Mouse (Mus musculus): ENCODE data around the gene Rnf215. TPM values are rescaled to one million over a fixed set of nuclear protein-coding genes. Genes with fewer than 3 reads are reported as not detected.
A peak's percentile ranks its signal among the peaks of the same experiment; 100 is the strongest.
"Not testable (repeated sequence)": the region's sequence is repeated elsewhere in the genome, so short reads cannot be mapped to it uniquely, and the experiment has no call there.

Gene Rnf215
- total and polyA plus RNA-seq, 2 experiments: 10.3 to 13.1 TPM

DNA sequence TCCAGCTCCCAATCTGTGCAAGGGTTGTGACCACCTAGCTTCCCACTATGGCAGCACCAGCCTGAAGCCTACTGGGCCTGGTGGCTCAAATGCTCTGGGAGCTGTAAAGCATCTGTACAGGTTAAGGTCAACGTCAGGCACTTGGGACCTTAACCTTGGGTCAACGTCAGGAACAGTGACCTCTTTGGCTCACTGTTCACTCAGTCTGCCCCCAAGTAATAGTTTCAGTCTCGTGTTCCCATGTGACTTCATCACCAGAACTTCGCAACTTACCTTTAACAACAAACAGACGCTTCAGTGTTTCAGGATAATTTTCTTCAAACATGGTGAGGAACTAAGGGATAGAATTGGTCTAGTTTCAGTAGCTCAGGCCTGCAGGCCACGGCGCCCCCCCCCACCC lies 26.3 kb upstream of the Rnf215 start:
- H3K27me3 ChIP-seq (ENCODE audit: control insufficient read depth, insufficient read depth, low read length): no peaks in the 10 kb centered on the region
- H3K36me3 ChIP-seq (ENCODE audit: control insufficient read depth, insufficient read depth, low read length): peaks cover 55% of the 10 kb centered on the region
- TF ChIP-seq CTCF (IDR thresholded peaks at IDR 0.05; ENCODE audit: low read depth, low read length) (no peak), POLR2A (IDR thresholded peaks at IDR 0.05; ENCODE audit: extremely low read depth, insufficient read depth, low read length) (no peak)
- WGBS: 33% methylated on average over 7 of the region's 7 CpGs
- peak overlapping the region; percentile 31; the same call in 1 of the 2 replicates for H3K9ac ChIP-seq (ENCODE audit: low read depth, low read length)
- H3K79me2 ChIP-seq (ENCODE audit: control insufficient read depth, insufficient read depth, low read length): no peaks in the 10 kb centered on the region
- H3K4me3 ChIP-seq (ENCODE audit: insufficient read depth, low read depth, low read length): no peak overlapping the region; the same call in 1 of the 2 replicates
- H3K27ac ChIP-seq (replicated peaks; ENCODE audit: insufficient read depth, low read depth, low read length): peak overlapping the region; percentile 51
- peak; percentile 93 for DNase-seq (ENCODE audit: extremely low read depth, low read depth, low spot score)
- peaks cover 41% of the 10 kb centered on the region for H3K4me1 ChIP-seq (ENCODE audit: control insufficient read depth, insufficient read depth, low read length)

DNA sequence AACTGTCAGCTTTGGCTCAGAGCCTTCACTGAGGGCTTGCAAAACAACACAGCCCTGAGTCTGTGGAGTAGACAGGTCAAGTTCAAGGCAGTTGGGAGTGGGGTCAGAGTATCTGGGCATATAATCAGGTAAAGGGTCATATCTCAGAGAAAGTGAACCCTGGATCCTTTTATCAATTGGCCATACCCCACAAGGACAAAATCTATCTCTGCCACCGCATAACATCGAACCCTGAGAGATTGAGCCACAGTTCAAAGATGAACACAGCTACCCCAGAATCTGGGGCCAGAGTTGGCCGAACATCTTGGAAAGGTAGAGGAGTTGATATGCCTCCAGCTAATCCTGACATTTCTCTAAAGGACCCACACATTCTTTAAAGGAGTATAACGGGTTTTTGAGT lies 23.0 kb upstream of the Rnf215 start:
- WGBS: 22% methylated on average over 4 of the region's 4 CpGs
- H3K27ac ChIP-seq (replicated peaks; ENCODE audit: insufficient read depth, low read depth, low read length): peak overlapping the region; percentile 85
- peaks cover 39% of the 10 kb centered on the region for H3K36me3 ChIP-seq (ENCODE audit: control insufficient read depth, insufficient read depth, low read length)

DNA sequence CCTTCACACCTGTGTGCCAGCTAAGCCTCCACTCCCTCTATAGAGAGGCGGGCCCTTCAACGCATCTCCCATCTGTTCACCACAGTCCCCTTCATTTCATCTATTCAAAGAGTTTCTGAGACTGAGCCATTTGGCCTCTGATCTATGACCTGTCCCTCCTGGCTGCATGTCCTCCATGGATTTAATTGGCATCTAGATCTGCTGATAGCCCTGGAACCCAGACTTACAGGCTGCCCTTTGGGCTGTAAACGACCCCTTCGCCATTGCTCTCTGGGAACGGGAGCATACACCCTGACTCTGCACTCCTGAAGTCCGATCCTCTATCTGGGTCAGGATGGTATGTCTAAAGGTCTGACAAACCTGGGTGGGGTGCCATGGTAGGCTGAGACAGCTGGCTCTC lies 22.1 kb upstream of the Rnf215 start:
- no peaks in the 10 kb centered on the region for H3K27me3 ChIP-seq (ENCODE audit: control insufficient read depth, insufficient read depth, low read length)
- WGBS: 26% methylated on average over 6 of the region's 6 CpGs
- TF ChIP-seq CTCF (IDR thresholded peaks at IDR 0.05; ENCODE audit: low read depth, low read length) (no peak), POLR2A (IDR thresholded peaks at IDR 0.05; ENCODE audit: extremely low read depth, insufficient read depth, low read length) (no peak)
- H3K27ac ChIP-seq (replicated peaks; ENCODE audit: insufficient read depth, low read depth, low read length): peak overlapping the region; percentile 85
- peaks cover 32% of the 10 kb centered on the region for H3K36me3 ChIP-seq (ENCODE audit: control insufficient read depth, insufficient read depth, low read length)
- no peak overlapping the region for H3K4me3 ChIP-seq (ENCODE audit: insufficient read depth, low read depth, low read length)
- peaks cover 42% of the 10 kb centered on the region for H3K4me1 ChIP-seq (ENCODE audit: control insufficient read depth, insufficient read depth, low read length)
- H3K9ac ChIP-seq (ENCODE audit: low read depth, low read length): peak overlapping the region; percentile 30; the same call in 1 of the 2 replicates
- DNase-seq (ENCODE audit: extremely low read depth, low read depth, low spot score): peak; percentile 94
- peaks cover 5% of the 10 kb centered on the region; the same call in 1 of the 2 replicates for H3K79me2 ChIP-seq (ENCODE audit: control insufficient read depth, insufficient read depth, low read length)

More for the DNA sequence above, 23.0 kb upstream of the Rnf215 start:
- no peaks in the 10 kb centered on the region for H3K27me3 ChIP-seq (ENCODE audit: control insufficient read depth, insufficient read depth, low read length)
- H3K79me2 ChIP-seq (ENCODE audit: control insufficient read depth, insufficient read depth, low read length): peaks cover 3% of the 10 kb centered on the region; the same call in 1 of the 2 replicates
- TF ChIP-seq POLR2A (IDR thresholded peaks at IDR 0.05; ENCODE audit: extremely low read depth, insufficient read depth, low read length) (no peak), CTCF (IDR thresholded peaks at IDR 0.05; ENCODE audit: low read depth, low read length) (no peak)
- DNase-seq (ENCODE audit: extremely low read depth, low read depth, low spot score): peak; percentile 99
- peak overlapping the region; percentile 16; the same call in 1 of the 2 replicates for H3K9ac ChIP-seq (ENCODE audit: low read depth, low read length)
- peaks cover 46% of the 10 kb centered on the region for H3K4me1 ChIP-seq (ENCODE audit: control insufficient read depth, insufficient read depth, low read length)
- no peak overlapping the region for H3K4me3 ChIP-seq (ENCODE audit: insufficient read depth, low read depth, low read length)

DNA sequence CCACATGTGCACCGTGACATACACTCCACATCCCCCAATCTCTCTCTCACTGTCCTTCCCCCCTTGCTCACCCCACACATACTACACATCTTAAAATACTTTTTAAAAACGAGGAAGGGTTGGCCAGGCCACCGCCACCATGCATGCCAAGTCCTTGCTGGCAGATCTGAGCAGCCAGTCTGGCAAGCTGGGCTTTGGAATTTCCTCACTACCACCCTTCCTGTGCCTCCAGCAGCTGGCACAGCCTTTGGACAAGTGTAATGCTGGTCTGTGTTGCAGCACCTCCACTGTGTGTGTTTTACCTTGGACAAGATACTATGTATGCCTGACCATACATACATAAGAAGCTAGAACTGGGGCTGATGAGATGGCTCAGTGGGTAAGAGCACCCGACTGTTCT lies 21.5 kb upstream of the Rnf215 start:
- H3K4me3 ChIP-seq (ENCODE audit: insufficient read depth, low read depth, low read length): no peak overlapping the region
- DNase-seq (ENCODE audit: extremely low read depth, low read depth, low spot score): peak; percentile 85
- H3K4me1 ChIP-seq (ENCODE audit: control insufficient read depth, insufficient read depth, low read length): peaks cover 37% of the 10 kb centered on the region
- no peaks in the 10 kb centered on the region for H3K27me3 ChIP-seq (ENCODE audit: control insufficient read depth, insufficient read depth, low read length)
- peaks cover 27% of the 10 kb centered on the region for H3K36me3 ChIP-seq (ENCODE audit: control insufficient read depth, insufficient read depth, low read length)
- WGBS: 21% methylated on average over 4 of the region's 4 CpGs
- peaks cover 11% of the 10 kb centered on the region; the same call in 1 of the 2 replicates for H3K79me2 ChIP-seq (ENCODE audit: control insufficient read depth, insufficient read depth, low read length)
- TF ChIP-seq POLR2A (IDR thresholded peaks at IDR 0.05; ENCODE audit: extremely low read depth, insufficient read depth, low read length) (no peak), CTCF (IDR thresholded peaks at IDR 0.05; ENCODE audit: low read depth, low read length) (no peak)
- H3K9ac ChIP-seq (ENCODE audit: low read depth, low read length): peak overlapping the region; percentile 43
- H3K27ac ChIP-seq (replicated peaks; ENCODE audit: insufficient read depth, low read depth, low read length): peak overlapping the region; percentile 85

DNA sequence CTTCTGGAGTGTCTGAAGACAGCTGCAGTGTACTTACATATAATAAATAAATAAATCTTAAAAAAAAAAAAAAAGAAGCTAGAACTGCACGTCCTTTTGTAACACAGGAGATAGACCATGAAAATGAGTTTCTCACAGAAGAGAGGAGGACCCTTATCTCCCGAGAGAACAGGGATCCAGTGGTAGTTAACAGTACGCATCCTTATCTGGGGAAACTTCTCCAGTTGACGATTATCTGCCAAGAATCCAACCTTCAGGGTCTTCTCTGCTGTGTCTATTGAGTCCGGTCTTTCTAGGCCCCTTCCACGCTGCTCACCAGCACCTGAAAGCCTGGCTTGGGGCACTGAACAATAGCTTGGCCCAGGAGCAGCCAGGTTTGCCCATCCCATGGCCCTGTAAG lies 21.0 kb upstream of the Rnf215 start:
- TF ChIP-seq CTCF (IDR thresholded peaks at IDR 0.05; ENCODE audit: low read depth, low read length) (no peak), POLR2A (IDR thresholded peaks at IDR 0.05; ENCODE audit: extremely low read depth, insufficient read depth, low read length) (no peak)
- peak overlapping the region; percentile 6; the same call in 1 of the 2 replicates for H3K4me3 ChIP-seq (ENCODE audit: insufficient read depth, low read depth, low read length)
- peaks cover 11% of the 10 kb centered on the region; the same call in 1 of the 2 replicates for H3K79me2 ChIP-seq (ENCODE audit: control insufficient read depth, insufficient read depth, low read length)
- DNase-seq (ENCODE audit: extremely low read depth, low read depth, low spot score): peak; percentile 33
- H3K9ac ChIP-seq (ENCODE audit: low read depth, low read length): peak overlapping the region; percentile 47
- no peaks in the 10 kb centered on the region for H3K27me3 ChIP-seq (ENCODE audit: control insufficient read depth, insufficient read depth, low read length)
- peaks cover 26% of the 10 kb centered on the region for H3K36me3 ChIP-seq (ENCODE audit: control insufficient read depth, insufficient read depth, low read length)
- 39% methylated on average over 6 of the region's 6 CpGs for WGBS
- H3K4me1 ChIP-seq (ENCODE audit: control insufficient read depth, insufficient read depth, low read length): peaks cover 36% of the 10 kb centered on the region
- H3K27ac ChIP-seq (replicated peaks; ENCODE audit: insufficient read depth, low read depth, low read length): peak overlapping the region; percentile 49

DNA sequence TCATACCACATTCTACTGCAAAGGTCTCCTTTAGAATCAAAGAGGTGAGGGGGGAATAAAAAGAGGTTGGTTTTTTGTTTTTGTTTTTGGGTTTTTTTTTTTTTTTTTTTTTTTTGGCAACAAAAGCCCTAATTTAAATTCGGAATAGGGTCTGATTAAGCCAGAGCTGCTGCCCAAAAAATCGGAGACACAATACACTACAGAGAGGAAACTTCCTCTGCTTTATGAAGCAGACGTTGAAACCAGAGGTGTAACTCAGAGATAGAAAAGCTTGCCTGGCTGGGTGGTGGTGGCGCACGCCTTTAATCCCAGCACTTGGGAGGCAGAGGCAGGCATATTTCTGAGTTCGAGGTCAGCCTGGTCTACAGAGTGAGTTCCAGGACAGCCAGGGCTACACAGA lies 20.5 kb upstream of the Rnf215 start:
- Histone ChIP-seq H3K4me1 (ENCODE audit: control insufficient read depth, insufficient read depth, low read length) (peaks cover 36% of the 10 kb centered on the region), H3K79me2 (ENCODE audit: control insufficient read depth, insufficient read depth, low read length) (peaks cover 11% of the 10 kb centered on the region; the same call in 1 of the 2 replicates), H3K36me3 (ENCODE audit: control insufficient read depth, insufficient read depth, low read length) (peaks cover 20% of the 10 kb centered on the region), H3K27ac (replicated peaks; ENCODE audit: insufficient read depth, low read depth, low read length) (peak overlapping the region; percentile 86)
- H3K27me3 ChIP-seq (ENCODE audit: control insufficient read depth, insufficient read depth, low read length); H3K4me3 ChIP-seq (ENCODE audit: insufficient read depth, low read depth, low read length); DNase-seq (ENCODE audit: extremely low read depth, low read depth, low spot score); H3K9ac ChIP-seq (ENCODE audit: low read depth, low read length): not testable (repeated sequence)
- 28% methylated on average over 6 of the region's 6 CpGs for WGBS
